Mouse (Mus musculus): ENCODE measurements around the gene Myo19. TPM values are rescaled to one million over a fixed set of nuclear protein-coding genes. Genes with fewer than 3 reads are reported as not detected.
A peak's percentile ranks its signal among the peaks of the same experiment; 100 is the strongest.

Gene Myo19
- polyA plus RNA-seq, 1 experiment from 2014 or later, result 8.8 TPM

- Histone ChIP-seq H3K36me3 (peaks cover 68% of the 10 kb centered on the region), H3K27ac (no peak overlapping the region), H3K4me2 (replicated peaks) (no peak overlapping the region), H3K9ac (no peak overlapping the region), H3K4me3 (no peak overlapping the region), H3K27me3 (no peaks in the 10 kb centered on the region), H3K4me1 (no peaks in the 10 kb centered on the region), H3K9me3 (replicated peaks) (no peaks in the 10 kb centered on the region)
- 95% methylated on average over 7 of the region's 7 CpGs for WGBS
- no peak for ATAC-seq (ENCODE audit: low FRiP score)
These were observed 11.8 kb downstream of the Myo19 start for GRCm38 (mm10) chr11:84891705-84892104.

GRCm38 (mm10) chr11:84893113-84893512, 13.2 kb downstream of the Myo19 start:
- no peak for ATAC-seq (ENCODE audit: low FRiP score)
- Histone ChIP-seq H3K9me3 (replicated peaks) (no peaks in the 10 kb centered on the region), H3K27ac (no peak overlapping the region), H3K4me3 (no peak overlapping the region), H3K4me1 (no peaks in the 10 kb centered on the region), H3K9ac (no peak overlapping the region), H3K36me3 (peaks cover 75% of the 10 kb centered on the region), H3K27me3 (no peaks in the 10 kb centered on the region), H3K4me2 (replicated peaks) (no peak overlapping the region)
- 92% methylated on average over 14 of the region's 15 CpGs for whole genome bisulfite sequencing

GRCm38 (mm10) chr11:84904597-84905144, 24.7 kb downstream of the Myo19 start:
- Histone ChIP-seq H3K36me3 (peaks cover 97% of the 10 kb centered on the region), H3K27me3 (no peaks in the 10 kb centered on the region), H3K9ac (no peak overlapping the region), H3K9me3 (replicated peaks) (no peaks in the 10 kb centered on the region), H3K4me2 (replicated peaks) (no peak overlapping the region), H3K4me3 (no peak overlapping the region), H3K4me1 (no peaks in the 10 kb centered on the region), H3K27ac (no peak overlapping the region)
- ATAC-seq (ENCODE audit: low FRiP score), result no peak
- 82% methylated on average over 9 of the region's 9 CpGs for WGBS

GRCm38 (mm10) chr11:84907081-84907480, 27.1 kb downstream of the Myo19 start:
- H3K27ac ChIP-seq, result no peak overlapping the region
- 73% methylated on average over 3 of the region's 3 CpGs for WGBS
- no peak overlapping the region for H3K4me2 ChIP-seq (replicated peaks)
- H3K9ac ChIP-seq, result no peak overlapping the region
- H3K4me1 ChIP-seq, result no peaks in the 10 kb centered on the region
- peaks cover 94% of the 10 kb centered on the region for H3K36me3 ChIP-seq
- no peaks in the 10 kb centered on the region for H3K27me3 ChIP-seq
- no peaks in the 10 kb centered on the region for H3K9me3 ChIP-seq (replicated peaks)
- no peak overlapping the region for H3K4me3 ChIP-seq
- ATAC-seq (ENCODE audit: low FRiP score), result no peak

GRCm38 (mm10) chr11:84908480-84908879, 28.5 kb downstream of the Myo19 start:
- no peak overlapping the region for H3K4me2 ChIP-seq (replicated peaks)
- WGBS, result 93% methylated on average over 6 of the region's 6 CpGs

GRCm38 (mm10) chr11:84910411-84910810, 30.5 kb downstream of the Myo19 start:
- no peaks in the 10 kb centered on the region for H3K27me3 ChIP-seq
- H3K9ac ChIP-seq, result no peak overlapping the region
- no peaks in the 10 kb centered on the region for H3K9me3 ChIP-seq (replicated peaks)
- peaks cover 80% of the 10 kb centered on the region for H3K36me3 ChIP-seq
- H3K4me1 ChIP-seq, result peaks cover 15% of the 10 kb centered on the region
- no peak overlapping the region for H3K4me3 ChIP-seq
- no peak overlapping the region for H3K4me2 ChIP-seq (replicated peaks)
- ATAC-seq (ENCODE audit: low FRiP score), result no peak
- H3K27ac ChIP-seq, result no peak overlapping the region
- WGBS, result 79% methylated on average over 4 of the region's 4 CpGs

More at GRCm38 (mm10) chr11:84908480-84908879, 28.5 kb downstream of the Myo19 start:
- no peaks in the 10 kb centered on the region for H3K4me1 ChIP-seq
- peaks cover 88% of the 10 kb centered on the region for H3K36me3 ChIP-seq
- no peaks in the 10 kb centered on the region for H3K27me3 ChIP-seq
- H3K9me3 ChIP-seq (replicated peaks), result no peaks in the 10 kb centered on the region
- no peak overlapping the region for H3K27ac ChIP-seq
- no peak for ATAC-seq (ENCODE audit: low FRiP score)
- H3K9ac ChIP-seq, result no peak overlapping the region
- no peak overlapping the region for H3K4me3 ChIP-seq

- no peaks in the 10 kb centered on the region for H3K27me3 ChIP-seq
- H3K9me3 ChIP-seq (replicated peaks), result no peaks in the 10 kb centered on the region
- peaks cover 37% of the 10 kb centered on the region for H3K36me3 ChIP-seq
- no peak overlapping the region for H3K9ac ChIP-seq
- H3K27ac ChIP-seq, result no peak overlapping the region
- H3K4me1 ChIP-seq, result peaks cover 21% of the 10 kb centered on the region
- H3K4me2 ChIP-seq (replicated peaks), result no peak overlapping the region
- no peak overlapping the region for H3K4me3 ChIP-seq
- ATAC-seq (ENCODE audit: low FRiP score), result no peak
- 84% methylated on average over 5 of the region's 5 CpGs for WGBS
These were observed 34.7 kb downstream of the Myo19 start for GRCm38 (mm10) chr11:84914673-84915072.

GRCm38 (mm10) chr11:84916053-84916702, 36.2 kb downstream of the Myo19 start, which contains the start of gene Znhit3:
Znhit3 (minus strand) TSS chr11:84916366.
- ATAC-seq (ENCODE audit: low FRiP score), result peak; percentile 79
- peak within 1 kb of the TSS; percentile 80 for H3K9ac ChIP-seq
- H3K4me1 ChIP-seq, result peaks cover 21% of the 10 kb centered on the region
- H3K4me3 ChIP-seq, result peak within 1 kb of the TSS; percentile 87
- H3K4me2 ChIP-seq (replicated peaks), result peak within 1 kb of the TSS; percentile 86
- H3K9me3 ChIP-seq (replicated peaks), result no peaks in the 10 kb centered on the region
- 3% methylated on average over 34 of the region's 34 CpGs for WGBS
- H3K27me3 ChIP-seq, result no peaks in the 10 kb centered on the region
- no peak within 1 kb of the TSS for H3K27ac ChIP-seq
- H3K36me3 ChIP-seq, result peaks cover 24% of the 10 kb centered on the region

GRCm38 (mm10) chr11:84916703-84917300, 36.9 kb downstream of the Myo19 start:
- Histone ChIP-seq H3K4me3 (peak overlapping the region; percentile 87), H3K4me1 (peaks cover 21% of the 10 kb centered on the region), H3K4me2 (replicated peaks) (peak overlapping the region; percentile 86), H3K9me3 (replicated peaks) (no peaks in the 10 kb centered on the region), H3K27me3 (no peaks in the 10 kb centered on the region), H3K36me3 (peaks cover 18% of the 10 kb centered on the region), H3K27ac (no peak overlapping the region), H3K9ac (no peak overlapping the region)
- ATAC-seq (ENCODE audit: low FRiP score), result no peak
- 59% methylated on average over 7 of the region's 7 CpGs for WGBS

- no peak overlapping the region for H3K9ac ChIP-seq
- no peaks in the 10 kb centered on the region for H3K27me3 ChIP-seq
- no peak overlapping the region for H3K27ac ChIP-seq
- H3K4me2 ChIP-seq (replicated peaks), result peak overlapping the region; percentile 23
- H3K4me1 ChIP-seq, result peaks cover 21% of the 10 kb centered on the region
- peak; percentile 68; the same call in 1 of the 2 replicates for ATAC-seq (ENCODE audit: low FRiP score)
- no peak overlapping the region for H3K4me3 ChIP-seq
- no peaks in the 10 kb centered on the region for H3K9me3 ChIP-seq (replicated peaks)
- whole genome bisulfite sequencing, result 4% methylated on average over 16 of the region's 16 CpGs
- H3K36me3 ChIP-seq, result peaks cover 9% of the 10 kb centered on the region
These were observed 38.5 kb downstream of the Myo19 start for GRCm38 (mm10) chr11:84918425-84918824.

GRCm38 (mm10) chr11:84919276-84919675, 39.3 kb downstream of the Myo19 start:
- WGBS, result 37% methylated on average over 3 of the region's 3 CpGs
- no peak for ATAC-seq (ENCODE audit: low FRiP score)
- H3K4me3 ChIP-seq, result no peak overlapping the region
- peaks cover under 1% of the 10 kb centered on the region; the same call in 1 of the 2 replicates for H3K36me3 ChIP-seq
- peaks cover 15% of the 10 kb centered on the region for H3K4me1 ChIP-seq
- no peak overlapping the region for H3K4me2 ChIP-seq (replicated peaks)
- no peaks in the 10 kb centered on the region for H3K9me3 ChIP-seq (replicated peaks)
- H3K27ac ChIP-seq, result no peak overlapping the region
- no peak overlapping the region for H3K9ac ChIP-seq
- no peaks in the 10 kb centered on the region for H3K27me3 ChIP-seq

GRCm38 (mm10) chr11:84919951-84920350, 40.0 kb downstream of the Myo19 start:
- 80% methylated on average over 7 of the region's 7 CpGs for WGBS
- no peak for ATAC-seq (ENCODE audit: low FRiP score)

More at GRCm38 (mm10) chr11:84919951-84920350, 40.0 kb downstream of the Myo19 start:
- H3K27ac ChIP-seq, result no peak overlapping the region
- H3K9ac ChIP-seq, result no peak overlapping the region
- no peaks in the 10 kb centered on the region for H3K36me3 ChIP-seq
- no peaks in the 10 kb centered on the region for H3K9me3 ChIP-seq (replicated peaks)
- peaks cover 9% of the 10 kb centered on the region for H3K4me1 ChIP-seq
- no peak overlapping the region for H3K4me2 ChIP-seq (replicated peaks)
- no peaks in the 10 kb centered on the region for H3K27me3 ChIP-seq
- no peak overlapping the region for H3K4me3 ChIP-seq

Measured in hindbrain, embryonic 12.5 days (tissue).